Mouse (Mus musculus) liver, embryonic 14.5 days (tissue): ENCODE results near the gene Sdhaf2.

ENCODE experiments used
- CTCF ChIP-seq: IDR thresholded peaks from 2 replicates; pipeline ENCODE4 v1.5.1; 2016; ENCODE audit warnings: antibody characterized with exemption, low read depth, control low read depth
- EP300 ChIP-seq: IDR thresholded peaks from 2 replicates; pipeline ENCODE4 v1.6.1; 2016; ENCODE audit warnings: antibody characterized with exemption, low read depth

GRCm38 (mm10) chr19:10457484-10457800, 68.5 kb downstream of the Sdhaf2 start:
- no peak for TF ChIP-seq CTCF
- no peak for TF ChIP-seq EP300
